Mouse (Mus musculus) limb, embryonic 10.5 days (tissue): ENCODE measurements around the gene Gm4553. TPM values are rescaled to one million over a fixed set of nuclear protein-coding genes. Genes with fewer than 3 reads are reported as not detected.
"Not testable (repeated sequence)": the region's sequence is repeated elsewhere in the genome, so short reads cannot be mapped to it uniquely, and the experiment has no call there.

Source experiments
- DNase-seq: peaks from one replicate; pipeline ENCODE4 v3.0.0-alpha.2; 2017; ENCODE audit warnings: low spot score
- H3K27ac ChIP-seq: fragments of 300-500 bp; sonication (generic); 2 replicates; pipeline ENCODE4 v1.5.1; 2016; ENCODE audit warnings: mild to moderate bottlenecking
- H3K27me3 ChIP-seq: fragments of 300-500 bp; sonication (generic); 2 replicates; pipeline ENCODE4 v1.6.1; 2016; ENCODE audit warnings: low read depth, mild to moderate bottlenecking; ENCODE audit not compliant: poor library complexity, severe bottlenecking
- H3K36me3 ChIP-seq: fragments of 300-500 bp; sonication (generic); 2 replicates; pipeline ENCODE4 v1.6.1; 2016; ENCODE audit warnings: mild to moderate bottlenecking, moderate library complexity
- H3K4me1 ChIP-seq: fragments of 300-500 bp; sonication (generic); 2 replicates; pipeline ENCODE4 v1.6.1; 2016
- H3K4me3 ChIP-seq: fragments of 300-500 bp; sonication (generic); 2 replicates; pipeline ENCODE4 v1.5.1; 2016; ENCODE audit warnings: mild to moderate bottlenecking, moderate library complexity
- H3K9me3 ChIP-seq: fragments of 300-500 bp; sonication (generic); replicated peaks from 2 replicates; pipeline ENCODE4 v1.6.1; 2016; ENCODE audit warnings: mild to moderate bottlenecking
- WGBS: fragments of 180-500 bp; shearing (Covaris S2); methylation state at CpG from one replicate; pipeline ENCODE4 v1.1.7; 2016; 5-methylcytosine and 5-hydroxymethylcytosine counted together
- polyA plus RNA-seq: library from polyadenylated mRNA; unstranded; fragments of >200 nt; fragmentation: Nextera tagmentation; extraction: Ambion mirVana; gene quantifications from 2 replicates; pipeline ENCODE4 v1.2.1, GENCODE M21; 2016

Gene Gm4553
- polyA plus RNA-seq, result not detected in 2 replicates

DNA sequence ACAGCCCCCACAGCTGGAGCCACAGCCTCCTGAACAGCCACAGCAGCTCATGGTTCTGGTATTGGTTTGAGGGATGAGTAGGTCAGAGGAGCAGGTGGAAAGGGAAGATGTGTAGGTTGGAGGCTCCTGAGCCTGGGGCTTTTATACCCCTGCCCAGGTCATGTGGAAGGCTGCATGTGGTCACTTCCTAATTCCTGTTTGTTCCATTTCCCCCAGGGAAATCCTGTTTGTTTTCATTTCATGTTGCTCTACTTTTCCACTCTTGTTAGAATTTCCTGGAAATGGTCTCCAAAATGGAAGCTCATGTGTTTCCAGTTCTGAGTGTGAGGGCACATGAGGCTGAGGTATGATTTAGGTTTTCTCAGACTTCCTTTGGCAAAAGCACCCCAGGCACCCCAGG is at the start of gene Gm4553:
Gene Gm4553 (minus strand): TSS at position 101 of the 400 bp plus-strand sequence.
- not testable (repeated sequence) for H3K36me3 ChIP-seq, DNase-seq, H3K27ac ChIP-seq, H3K4me1 ChIP-seq, H3K27me3 ChIP-seq, H3K4me3 ChIP-seq, H3K9me3 ChIP-seq

GRCm38 (mm10) chr7:142212136-142212535 is 46.6 kb upstream of the Gm4553 start:
- not testable (repeated sequence) for H3K27ac ChIP-seq, H3K4me1 ChIP-seq, DNase-seq, H3K27me3 ChIP-seq, H3K9me3 ChIP-seq, H3K4me3 ChIP-seq, H3K36me3 ChIP-seq
- WGBS, result 79% methylated on average over 1 of the region's 1 CpGs

DNA sequence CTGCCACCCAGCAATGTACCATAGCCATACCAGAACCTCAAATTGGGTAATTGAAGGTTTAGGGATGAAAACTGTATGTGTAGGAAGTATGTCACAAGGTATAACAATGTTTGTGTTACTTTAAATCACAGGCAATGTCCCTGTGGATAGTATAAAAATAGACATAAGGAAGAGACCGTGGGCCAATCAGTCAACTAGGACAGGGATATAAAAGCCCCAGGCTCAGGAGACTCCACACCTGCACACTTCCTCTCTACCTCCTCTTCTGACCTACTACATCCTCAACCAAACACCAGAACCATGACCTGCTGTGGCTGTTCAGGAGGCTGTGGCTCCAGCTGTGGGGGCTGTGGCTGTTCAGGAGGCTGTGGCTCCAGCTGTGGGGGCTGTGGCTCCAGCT is 46.0 kb upstream of the Gm4553 start, which contains the start of gene Gm7579:
Gene Gm7579 (plus strand): TSS at position 301 of the 400 bp plus-strand sequence.
- H3K27ac ChIP-seq, result no peak within 1 kb of the TSS
- H3K4me3 ChIP-seq, result no peak within 1 kb of the TSS
- WGBS, result 95% methylated on average over 1 of the region's 1 CpGs
- H3K4me1 ChIP-seq, result no peaks in the 10 kb centered on the region
- no peaks in the 10 kb centered on the region for H3K27me3 ChIP-seq
- no peaks in the 10 kb centered on the region for H3K36me3 ChIP-seq
- H3K9me3 ChIP-seq, result no peaks in the 10 kb centered on the region
- no peak for DNase-seq

GRCm38 (mm10) chr7:142206891-142207290 is 41.4 kb upstream of the Gm4553 start:
- not testable (repeated sequence) for DNase-seq, H3K27me3 ChIP-seq, H3K9me3 ChIP-seq, H3K4me3 ChIP-seq, H3K4me1 ChIP-seq, H3K27ac ChIP-seq, H3K36me3 ChIP-seq
- WGBS, result 79% methylated on average over 5 of the region's 5 CpGs

DNA sequence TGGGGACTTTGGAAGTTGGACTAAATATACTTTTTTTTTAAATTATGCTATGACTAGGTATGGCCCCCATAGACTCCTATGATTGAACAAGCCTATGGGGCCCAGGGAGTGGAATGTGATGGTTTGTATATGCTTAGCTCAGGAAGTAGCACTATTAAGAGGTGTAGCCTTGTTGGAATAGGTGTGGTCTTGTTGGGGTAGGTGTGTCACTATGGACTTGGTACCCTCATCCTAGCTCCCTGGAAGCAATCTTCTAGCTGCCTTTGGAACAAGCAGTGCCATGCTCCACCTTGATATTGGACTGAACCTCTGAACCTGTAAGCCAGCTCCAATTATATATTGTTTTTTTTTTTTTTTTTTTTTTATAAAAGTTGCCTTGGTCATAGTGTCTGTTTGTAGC is 39.9 kb upstream of the Gm4553 start:
- Histone ChIP-seq H3K27ac (no peak overlapping the region), H3K27me3 (no peaks in the 10 kb centered on the region), H3K36me3 (no peaks in the 10 kb centered on the region), H3K4me3 (no peak overlapping the region), H3K9me3 (no peaks in the 10 kb centered on the region), H3K4me1 (no peaks in the 10 kb centered on the region)
- DNase-seq, result no peak

DNA sequence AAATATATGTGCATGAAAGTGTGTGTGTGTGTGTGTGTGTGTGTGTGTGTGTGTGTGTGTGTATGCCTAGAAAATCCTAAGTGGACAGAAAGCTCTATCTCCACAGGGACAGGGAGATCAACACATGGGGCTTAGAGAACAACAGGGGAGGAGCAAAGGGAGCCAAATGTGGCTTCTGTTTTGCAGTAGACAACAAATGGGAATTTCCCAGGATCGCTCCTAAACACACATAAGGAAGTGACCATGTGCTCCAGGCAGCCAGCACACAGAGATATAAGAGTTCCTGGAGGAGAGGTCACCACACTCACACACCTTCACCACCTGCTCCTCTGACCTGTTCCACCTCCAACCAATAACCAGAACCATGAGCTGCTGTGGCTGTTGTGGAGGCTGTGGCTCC is 35.5 kb upstream of the Gm4553 start, which contains the start of gene Krtap5-3:
Gene Krtap5-3 (plus strand): TSS at position 301 of the 400 bp plus-strand sequence.
- H3K9me3 ChIP-seq, result no peaks in the 10 kb centered on the region
- H3K4me3 ChIP-seq, result no peak within 1 kb of the TSS
- H3K27me3 ChIP-seq, result no peaks in the 10 kb centered on the region
- H3K27ac ChIP-seq, result no peak within 1 kb of the TSS
- H3K4me1 ChIP-seq, result no peaks in the 10 kb centered on the region
- no peaks in the 10 kb centered on the region for H3K36me3 ChIP-seq
- DNase-seq, result no peak
- WGBS, result 63% methylated on average over 1 of the region's 1 CpGs

DNA sequence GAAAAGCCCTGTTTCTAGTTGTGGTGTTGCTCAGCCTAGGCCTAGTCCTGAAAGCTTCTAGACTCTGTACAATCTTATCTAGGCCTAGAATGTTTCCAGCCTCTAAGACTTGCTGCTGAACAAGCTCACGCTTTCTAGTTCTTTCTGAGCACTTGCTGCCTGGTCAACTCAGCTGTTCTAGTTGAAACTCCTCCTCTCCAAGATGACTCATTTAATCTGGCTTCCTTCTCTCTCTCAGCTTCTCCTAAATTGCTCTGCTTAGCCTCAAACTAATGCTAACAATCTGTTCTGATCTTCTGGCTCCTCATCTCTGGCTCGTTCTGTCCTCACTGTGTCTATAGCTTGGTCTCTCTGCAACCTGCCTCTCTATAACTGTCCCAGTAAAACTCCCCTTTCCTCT is 33.2 kb upstream of the Gm4553 start:
- H3K27me3 ChIP-seq, result no peaks in the 10 kb centered on the region
- H3K9me3 ChIP-seq, result no peaks in the 10 kb centered on the region
- H3K4me3 ChIP-seq, result no peak overlapping the region
- no peak for DNase-seq
- H3K4me1 ChIP-seq, result no peaks in the 10 kb centered on the region
- H3K27ac ChIP-seq, result no peak overlapping the region
- H3K36me3 ChIP-seq, result no peaks in the 10 kb centered on the region
- 75% methylated on average over 2 of the region's 2 CpGs for WGBS

- WGBS, result 41% methylated on average over 2 of the region's 2 CpGs
- Histone ChIP-seq H3K4me3 (no peak within 1 kb of the TSS), H3K27ac (no peak within 1 kb of the TSS), H3K27me3 (no peaks in the 10 kb centered on the region), H3K9me3 (no peaks in the 10 kb centered on the region), H3K4me1 (no peaks in the 10 kb centered on the region), H3K36me3 (no peaks in the 10 kb centered on the region)
- no peak for DNase-seq
These were observed 24.8 kb upstream of the Gm4553 start, which contains the start of gene Gm10153 for GRCm38 (mm10) chr7:142190289-142190688. Gm10153 (minus strand) TSS chr7:142190389.

DNA sequence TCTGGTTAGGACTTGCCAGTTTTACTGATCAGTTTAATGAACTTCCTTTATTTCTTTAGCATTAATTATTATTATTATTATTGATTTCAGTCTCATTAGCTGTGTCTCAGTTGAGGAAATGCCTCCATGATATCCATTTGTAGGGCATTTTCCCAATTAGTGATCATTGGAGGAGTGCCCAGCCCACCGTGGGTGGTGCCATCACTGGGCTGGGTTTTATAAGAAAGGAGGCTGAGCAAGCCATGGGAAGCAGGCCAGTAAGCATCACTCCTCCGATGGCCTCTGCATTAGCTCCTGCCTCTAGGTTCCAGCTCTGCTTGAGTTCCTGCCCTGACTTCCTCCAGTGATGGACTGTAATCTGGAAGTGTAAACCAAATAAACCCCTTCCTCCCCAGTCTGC is 22.6 kb upstream of the Gm4553 start:
- Histone ChIP-seq H3K9me3 (no peaks in the 10 kb centered on the region), H3K4me1 (no peaks in the 10 kb centered on the region), H3K27ac (no peak overlapping the region), H3K4me3 (no peak overlapping the region), H3K36me3 (no peaks in the 10 kb centered on the region), H3K27me3 (no peaks in the 10 kb centered on the region)
- no peak for DNase-seq
- 76% methylated on average over 2 of the region's 2 CpGs for WGBS

- no peak overlapping the region for H3K4me3 ChIP-seq
- no peaks in the 10 kb centered on the region for H3K36me3 ChIP-seq
- H3K9me3 ChIP-seq, result no peaks in the 10 kb centered on the region
- no peaks in the 10 kb centered on the region for H3K27me3 ChIP-seq
- WGBS, result 50% methylated on average over 1 of the region's 1 CpGs
- H3K4me1 ChIP-seq, result no peaks in the 10 kb centered on the region
- H3K27ac ChIP-seq, result no peak overlapping the region
- no peak for DNase-seq
These were observed 15.5 kb upstream of the Gm4553 start for GRCm38 (mm10) chr7:142181021-142181420.

DNA sequence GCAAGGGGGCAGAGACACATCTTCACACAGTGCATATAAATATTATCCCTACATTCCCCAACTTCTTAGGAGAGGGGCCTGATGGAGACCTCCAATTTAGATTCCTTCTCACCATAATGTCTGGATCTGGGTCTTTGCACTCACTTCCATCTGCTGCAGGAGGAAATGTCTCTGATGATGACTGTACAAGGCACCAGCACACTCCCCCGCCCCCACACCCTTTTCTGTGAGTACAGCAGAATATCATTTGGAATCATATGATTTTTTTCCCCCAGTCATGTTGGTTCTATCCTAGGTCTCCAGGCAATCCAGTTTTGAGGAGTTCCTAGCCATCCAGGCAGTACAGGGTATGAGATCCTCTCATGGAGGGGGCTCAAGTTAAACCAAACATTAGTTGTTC is 13.1 kb upstream of the Gm4553 start:
- no peaks in the 10 kb centered on the region for H3K27me3 ChIP-seq
- WGBS, result 89% methylated on average over 1 of the region's 1 CpGs
- H3K36me3 ChIP-seq, result no peaks in the 10 kb centered on the region
- H3K4me1 ChIP-seq, result no peaks in the 10 kb centered on the region
- DNase-seq, result no peak
- no peaks in the 10 kb centered on the region for H3K9me3 ChIP-seq
- no peak overlapping the region for H3K4me3 ChIP-seq
- no peak overlapping the region for H3K27ac ChIP-seq

- H3K4me1 ChIP-seq, H3K4me3 ChIP-seq, H3K36me3 ChIP-seq, H3K27me3 ChIP-seq, H3K9me3 ChIP-seq, H3K27ac ChIP-seq, DNase-seq: not testable (repeated sequence)
These were observed 10.4 kb upstream of the Gm4553 start, which contains the start of gene Krtap5-2 for GRCm38 (mm10) chr7:142175905-142176304. Krtap5-2 (minus strand) TSS chr7:142176005.

DNA sequence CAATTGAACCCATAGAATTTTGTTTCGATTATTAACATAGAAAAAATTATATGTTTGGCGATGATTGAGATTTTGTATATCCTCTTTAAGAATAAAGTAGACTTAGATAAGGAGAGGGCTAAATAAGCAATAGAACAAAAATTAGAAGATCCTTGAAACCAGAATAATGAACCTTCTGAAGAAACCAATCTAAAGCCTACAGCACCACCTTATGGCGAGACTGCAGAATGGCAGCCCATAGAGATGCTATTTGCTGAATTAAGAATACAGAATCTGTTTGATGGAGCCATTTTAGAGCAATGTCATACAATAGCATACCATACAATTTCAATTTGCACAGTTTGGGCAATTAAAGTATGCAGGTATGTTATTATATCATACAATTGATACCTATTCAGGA is 4.3 kb upstream of the Gm4553 start:
- H3K4me3 ChIP-seq, result no peak overlapping the region
- DNase-seq, result no peak
- WGBS, result 50% methylated on average over 3 of the region's 3 CpGs
- H3K27ac ChIP-seq, result no peak overlapping the region
- no peaks in the 10 kb centered on the region for H3K9me3 ChIP-seq
- H3K4me1 ChIP-seq, result no peaks in the 10 kb centered on the region
- H3K36me3 ChIP-seq, result no peaks in the 10 kb centered on the region
- H3K27me3 ChIP-seq, result no peaks in the 10 kb centered on the region

- 93% methylated on average over 3 of the region's 3 CpGs for WGBS
- H3K4me1 ChIP-seq, result no peaks in the 10 kb centered on the region; the same call in 1 of the 2 replicates
- H3K36me3 ChIP-seq, result no peaks in the 10 kb centered on the region
- no peaks in the 10 kb centered on the region for H3K27me3 ChIP-seq
- no peak overlapping the region for H3K27ac ChIP-seq
- no peaks in the 10 kb centered on the region for H3K9me3 ChIP-seq
- no peak for DNase-seq
- H3K4me3 ChIP-seq, result no peak overlapping the region
These were observed 6.2 kb downstream of the Gm4553 start for GRCm38 (mm10) chr7:142159366-142159765.
